Mouse (Mus musculus) limb, embryonic 14.5 days (tissue): ENCODE measurements around the gene Glod4. TPM values are rescaled to one million over a fixed set of nuclear protein-coding genes. Genes with fewer than 3 reads are reported as not detected.
A peak's percentile ranks its signal among the peaks of the same experiment; 100 is the strongest.

Experiments
- ATAC-seq: fragments of 200-750 bp; cut with Nextera tagmentation; 2 replicates; pipeline ENCODE4 v1.8.0; 2017; ENCODE audit warnings: low read depth, moderate number of reproducible peaks, moderate TSS enrichment; ENCODE audit not compliant: low FRiP score
- DNase-seq: peaks from one replicate; pipeline ENCODE4 v3.0.0-alpha.2; 2015; ENCODE audit warnings: low spot score
- H3K27ac ChIP-seq: fragments of 300-500 bp; sonication (generic); replicated peaks from 2 replicates; pipeline ENCODE4 v1.5.1; 2014; ENCODE audit warnings: low read depth, mild to moderate bottlenecking, low read length, moderate library complexity, mixed read lengths
- H3K27me3 ChIP-seq: fragments of 300-500 bp; sonication (generic); 2 replicates; pipeline ENCODE4 v1.6.1; 2014; ENCODE audit warnings: low read length, mixed read lengths; ENCODE audit not compliant: control insufficient read depth, insufficient read depth
- H3K36me3 ChIP-seq: fragments of 300-500 bp; sonication (generic); 2 replicates; pipeline ENCODE4 v1.6.1; 2014; ENCODE audit warnings: mild to moderate bottlenecking, low read length, moderate library complexity, mixed read lengths; ENCODE audit not compliant: control insufficient read depth, insufficient read depth
- H3K4me1 ChIP-seq: fragments of 300-500 bp; sonication (generic); 2 replicates; pipeline ENCODE4 v1.6.1; 2014; ENCODE audit warnings: antibody characterized with exemption, low read length, mixed read lengths; ENCODE audit not compliant: control insufficient read depth, insufficient read depth
- H3K4me2 ChIP-seq: fragments of 300-500 bp; sonication (generic); replicated peaks from 2 replicates; pipeline ENCODE4 v1.6.1; 2014; ENCODE audit warnings: low read depth, mild to moderate bottlenecking, low read length, moderate library complexity; ENCODE audit not compliant: severe bottlenecking
- H3K4me3 ChIP-seq: fragments of 300-500 bp; sonication (generic); replicated peaks from 2 replicates; pipeline ENCODE4 v1.5.1; 2014; ENCODE audit warnings: low read length
- H3K9ac ChIP-seq: fragments of 300-500 bp; sonication (generic); 2 replicates; pipeline ENCODE4 v1.6.1; 2014; ENCODE audit warnings: mild to moderate bottlenecking, low read depth, low read length, moderate library complexity; ENCODE audit not compliant: severe bottlenecking
- H3K9me3 ChIP-seq: fragments of 300-500 bp; sonication (generic); 2 replicates; pipeline ENCODE4 v1.6.1; 2016; ENCODE audit warnings: low read length; ENCODE audit not compliant: control insufficient read depth
- POLR2A ChIP-seq: fragments of 200-500 bp; IDR thresholded peaks from 2 replicates; pipeline ENCODE4 v1.8.0; 2012; ENCODE audit warnings: inconsistent platforms, mild to moderate bottlenecking, moderate library complexity, borderline replicate concordance; ENCODE audit not compliant: insufficient read depth, insufficient read length; ENCODE audit errors: extremely low read depth
- WGBS: fragments of 180-500 bp; shearing (Covaris S2); extraction: QIAGEN DNeasy Blood & Tissue Kit; methylation state at CpG from one replicate; pipeline ENCODE4 v1.1.7; 2014; 5-methylcytosine and 5-hydroxymethylcytosine counted together
- polyA plus RNA-seq, 2 experiments: library from polyadenylated mRNA; depleted of rRNA in 1 of 2; stranded (reverse) in 1 of 2; unstranded in 1 of 2; fragments of >200 nt; fragmentation: Nextera tagmentation in 1 of 2; extraction: Ambion mirVana in 1 of 2; gene quantifications; 2 replicates each; pipeline versions ENCODE4 v1.2.1 to v1.2.3; 2012 to 2014

The Glod4 gene
- polyA plus RNA-seq, 2 experiments, result 56.2 to 140 TPM

- H3K9me3 ChIP-seq, result no peaks in the 10 kb centered on the region
- peaks cover 40% of the 10 kb centered on the region for H3K36me3 ChIP-seq
- no peak for ATAC-seq
- H3K4me3 ChIP-seq, result no peak overlapping the region
- 54% methylated on average over 4 of the region's 4 CpGs for WGBS
- DNase-seq, result no peak
- peaks cover 14% of the 10 kb centered on the region for H3K4me1 ChIP-seq
- H3K27me3 ChIP-seq, result no peaks in the 10 kb centered on the region
- no peak overlapping the region for H3K9ac ChIP-seq
- H3K27ac ChIP-seq, result no peak overlapping the region
- H3K4me2 ChIP-seq, result no peak overlapping the region
- TF ChIP-seq POLR2A, result no peak
These were observed 13.9 kb upstream of the Glod4 start for GRCm38 (mm10) chr11:76257386-76257785.

GRCm38 (mm10) chr11:76256129-76256528 lies 12.6 kb upstream of the Glod4 start:
- no peaks in the 10 kb centered on the region for H3K9me3 ChIP-seq
- 0 out of 2 replicates have a peak overlapping the region, but pooled peaks have one; percentile 6 for H3K4me2 ChIP-seq
- 2% methylated on average over 5 of the region's 5 CpGs for WGBS
- H3K27ac ChIP-seq, result peak overlapping the region; percentile 45; the same call in 1 of the 2 replicates
- H3K4me3 ChIP-seq, result no peak overlapping the region
- no peak; the same call in 1 of the 2 replicates for ATAC-seq
- no peak for DNase-seq
- no peak for TF ChIP-seq POLR2A
- H3K9ac ChIP-seq, result no peak overlapping the region
- H3K27me3 ChIP-seq, result no peaks in the 10 kb centered on the region
- H3K4me1 ChIP-seq, result peaks cover 14% of the 10 kb centered on the region
- peaks cover 36% of the 10 kb centered on the region for H3K36me3 ChIP-seq

- Histone ChIP-seq H3K4me2 (no peak overlapping the region), H3K27me3 (no peaks in the 10 kb centered on the region), H3K9ac (no peak overlapping the region), H3K4me1 (peaks cover 14% of the 10 kb centered on the region), H3K36me3 (peaks cover 36% of the 10 kb centered on the region), H3K9me3 (no peaks in the 10 kb centered on the region), H3K27ac (no peak overlapping the region), H3K4me3 (no peak overlapping the region)
- no peak for TF ChIP-seq POLR2A
- ATAC-seq, result peak; percentile 35
- peak; percentile 44 for DNase-seq
- 34% methylated on average over 4 of the region's 4 CpGs for WGBS
These were observed 12.0 kb upstream of the Glod4 start for GRCm38 (mm10) chr11:76255431-76256001.

GRCm38 (mm10) chr11:76253918-76254264 lies 10.4 kb upstream of the Glod4 start:
- 89% methylated on average over 4 of the region's 4 CpGs for WGBS
- Histone ChIP-seq H3K4me2 (no peak overlapping the region), H3K36me3 (peaks cover 42% of the 10 kb centered on the region), H3K27ac (no peak overlapping the region), H3K4me3 (no peak overlapping the region), H3K27me3 (no peaks in the 10 kb centered on the region), H3K9ac (no peak overlapping the region), H3K9me3 (no peaks in the 10 kb centered on the region), H3K4me1 (peaks cover 14% of the 10 kb centered on the region)
- no peak for TF ChIP-seq POLR2A
- no peak for DNase-seq
- 0 out of 2 replicates have a peak, but pooled peaks have one; percentile 8 for ATAC-seq

- ATAC-seq, result peak; percentile 77; the same call in 1 of the 2 replicates
- DNase-seq, result peak; percentile 81
- TF ChIP-seq POLR2A, result no peak
- Histone ChIP-seq H3K36me3 (peaks cover 37% of the 10 kb centered on the region), H3K27me3 (no peaks in the 10 kb centered on the region), H3K4me3 (no peak overlapping the region), H3K4me1 (peaks cover 14% of the 10 kb centered on the region), H3K9me3 (no peaks in the 10 kb centered on the region), H3K4me2 (no peak overlapping the region), H3K27ac (no peak overlapping the region), H3K9ac (no peak overlapping the region)
- 49% methylated on average over 5 of the region's 5 CpGs for WGBS
These were observed 9.8 kb upstream of the Glod4 start for GRCm38 (mm10) chr11:76253145-76253917.
